Mouse (Mus musculus) ES-E14 (cell line): ENCODE results near the gene Tenm3. TPM values are rescaled to one million over a fixed set of nuclear protein-coding genes. Genes with fewer than 3 reads are reported as not detected.
A peak's percentile ranks its signal among the peaks of the same experiment; 100 is the strongest.

Experiments
- DNase-seq: peaks from one replicate; pipeline ENCODE4 v3.0.0-alpha.2; 2013; ENCODE audit warnings: low read depth, low spot score
- H3K27ac ChIP-seq: 2 replicates; pipeline ENCODE4 v1.5.1; 2012; ENCODE audit warnings: low read depth, mild to moderate bottlenecking, low read length, moderate library complexity, mixed read lengths; ENCODE audit not compliant: poor library complexity, insufficient read depth, severe bottlenecking
- H3K36me3 ChIP-seq: 2 replicates; pipeline ENCODE4 v1.6.1; 2012; ENCODE audit warnings: mild to moderate bottlenecking, low read length, moderate library complexity, mixed read lengths; ENCODE audit not compliant: control insufficient read depth, poor library complexity, insufficient read depth, severe bottlenecking
- H3K4me1 ChIP-seq, 2 experiments: fragments of 150-350 bp in 1 of 2; sonication (generic) in 1 of 2; 2 replicates each; pipeline ENCODE4 v1.6.1; 2012; ENCODE audit warnings: low read length in 2 of 2, mild to moderate bottlenecking in 1 of 2, mixed read lengths in 1 of 2; ENCODE audit not compliant: control insufficient read depth in 2 of 2, insufficient read depth in 2 of 2, poor library complexity in 1 of 2
- H3K4me3 ChIP-seq, 2 experiments: fragments of 150-350 bp in 1 of 2; sonication (generic) in 1 of 2; 2 replicates each; pipeline ENCODE4 v1.5.1; 2012; ENCODE audit warnings: low read length in 2 of 2, low read depth in 1 of 2, mild to moderate bottlenecking in 1 of 2, mixed read lengths in 1 of 2; ENCODE audit not compliant: insufficient read depth in 1 of 2, poor library complexity in 1 of 2, severe bottlenecking in 1 of 2
- H3K9ac ChIP-seq: 2 replicates; pipeline ENCODE4 v1.6.1; 2012; ENCODE audit warnings: low read depth, mild to moderate bottlenecking, low read length, mixed read lengths; ENCODE audit not compliant: poor library complexity, insufficient read depth, severe bottlenecking
- H3K9me3 ChIP-seq: fragments of 150-350 bp; sonication (generic); 2 replicates; pipeline ENCODE4 v1.6.1; 2012; ENCODE audit warnings: low read depth, mild to moderate bottlenecking, low read length; ENCODE audit not compliant: control insufficient read depth, insufficient read depth
- CHD2 ChIP-seq: IDR thresholded peaks from 2 replicates; pipeline ENCODE4 v1.6.1; 2014; ENCODE audit warnings: mild to moderate bottlenecking, low read depth, low read length, inconsistent platforms
- HCFC1 ChIP-seq: IDR thresholded peaks from 2 replicates; pipeline ENCODE4 v1.6.1; 2012; ENCODE audit warnings: low read length, inconsistent platforms, borderline replicate concordance; ENCODE audit not compliant: insufficient read depth
- MAFK ChIP-seq: IDR thresholded peaks from 2 replicates; pipeline ENCODE4 v1.6.1; 2014; ENCODE audit warnings: mild to moderate bottlenecking, low read depth, low read length, inconsistent platforms; ENCODE audit not compliant: insufficient read depth
- ZC3H11A ChIP-seq: IDR thresholded peaks from 2 replicates; pipeline ENCODE4 v1.6.1; 2012; ENCODE audit warnings: low read depth, mild to moderate bottlenecking, inconsistent platforms, low read length, borderline replicate concordance
- ZNF384 ChIP-seq: IDR thresholded peaks from 2 replicates; pipeline ENCODE4 v1.6.1; 2012; ENCODE audit warnings: low read depth, low read length, inconsistent platforms
- in situ Hi-C, 2 experiments: fragments of 600-800 bp; cut with MboI; formaldehyde crosslinking; loops; one replicate each; pipeline ENCODE4 v1.15.1; 2025; ENCODE audit warnings: low sequenced_read_pairs in 2 of 2, inconsistent platforms in 1 of 2; ENCODE audit not compliant: unreplicated experiment in 2 of 2
- total RNA-seq: library from RNA; depleted of rRNA; stranded (reverse); fragments of 300-350 nt; gene quantifications from 2 replicates; pipeline ENCODE4 v1.2.3, GENCODE M21; 2012

The Tenm3 gene
- total RNA-seq, 1 experiment, result 33.5 TPM

DNA sequence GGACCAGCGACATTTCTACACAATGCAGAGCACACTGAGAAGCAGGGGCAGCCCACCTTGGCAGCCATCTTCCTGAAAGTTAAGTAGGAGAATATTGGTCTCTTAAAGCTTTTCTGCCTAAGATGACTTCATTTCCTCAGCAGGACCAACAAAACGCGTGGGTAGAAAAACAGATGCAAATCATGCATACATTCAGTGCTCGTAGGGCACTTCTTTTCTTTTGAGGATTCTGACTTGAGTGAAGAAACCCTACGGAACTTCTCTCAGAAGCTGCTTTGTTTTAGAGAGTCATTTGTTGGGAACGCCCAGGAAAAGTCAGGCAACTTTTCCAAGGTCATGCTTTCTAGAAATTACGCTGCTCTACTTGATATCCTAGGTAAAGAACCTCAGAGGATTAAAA, 298.9 kb downstream of the Tenm3 start:
- no peak overlapping the region for H3K4me3 ChIP-seq
- 0 out of 2 replicates have a peak overlapping the region, but pooled peaks have one; percentile 28 for H3K27ac ChIP-seq
- DNase-seq, result no peak
- H3K9me3 ChIP-seq, result no peaks in the 10 kb centered on the region
- in situ Hi-C loops, result no loop called here
- TF ChIP-seq ZC3H11A (no peak), CHD2 (no peak), ZNF384 (no peak)
- peaks cover 6 to 18% of the 10 kb centered on the region in 2 experiments; a peak in 3 of 4 replicates for H3K4me1 ChIP-seq
- no peaks in the 10 kb centered on the region for H3K36me3 ChIP-seq
- H3K9ac ChIP-seq, result no peak overlapping the region; the same call in 1 of the 2 replicates

DNA sequence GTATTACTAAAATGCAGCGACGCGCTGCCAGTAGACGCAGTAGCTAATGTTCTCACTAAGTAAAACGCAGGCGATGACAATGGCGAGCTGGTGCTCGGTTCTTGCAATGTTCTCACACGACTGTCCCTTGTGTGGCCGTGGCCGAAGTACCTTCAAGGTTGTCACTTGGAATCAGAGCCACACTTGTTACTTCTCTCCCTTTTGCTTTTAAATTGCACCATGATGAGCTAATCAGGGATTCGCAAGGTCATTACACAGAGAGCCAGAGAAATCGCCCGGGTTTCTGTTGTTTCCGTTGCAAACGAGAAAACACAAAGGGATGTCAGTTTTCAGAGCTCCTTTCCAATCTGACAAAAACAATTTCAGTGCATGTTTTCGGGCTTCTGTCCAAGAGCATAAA, 301.6 kb downstream of the Tenm3 start:
- no peak for DNase-seq
- H3K4me3 ChIP-seq, result no peak overlapping the region
- H3K4me1 ChIP-seq, result peaks cover 4 to 12% of the 10 kb centered on the region in 2 experiments; a peak in 3 of 4 replicates
- no peaks in the 10 kb centered on the region for H3K36me3 ChIP-seq
- no peak for TF ChIP-seq HCFC1
- TF ChIP-seq ZNF384, result no peak
- TF ChIP-seq MAFK, result no peak
- TF ChIP-seq ZC3H11A, result no peak
- no peak for TF ChIP-seq CHD2
- H3K27ac ChIP-seq, result no peak overlapping the region
- no peaks in the 10 kb centered on the region for H3K9me3 ChIP-seq
- in situ Hi-C loops, result no loop called here
- H3K9ac ChIP-seq, result no peak overlapping the region

DNA sequence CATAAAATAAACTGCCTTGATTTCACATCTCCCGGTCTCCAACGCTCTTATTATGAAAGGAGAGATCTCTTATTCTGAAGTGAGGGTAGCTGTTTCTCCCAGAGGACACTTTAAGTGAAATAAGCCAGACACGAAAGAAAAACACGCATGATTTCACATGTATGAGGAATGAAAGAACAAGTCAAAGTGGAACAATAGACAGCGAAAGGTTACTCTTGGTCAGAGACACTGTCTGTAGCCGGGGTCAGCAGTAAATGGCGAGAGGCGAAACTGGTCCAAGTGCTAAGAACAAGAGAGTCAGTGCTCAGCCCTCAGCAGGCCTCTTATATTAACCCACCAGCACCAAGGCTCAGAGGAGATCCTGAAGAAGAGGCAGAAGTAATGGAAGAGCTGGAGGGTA, 302.9 kb downstream of the Tenm3 start:
- no peak for DNase-seq
- H3K4me3 ChIP-seq, result no peak overlapping the region
- no peak overlapping the region for H3K9ac ChIP-seq
- in situ Hi-C loops, result no loop called here
- H3K27ac ChIP-seq, result no peak overlapping the region
- H3K36me3 ChIP-seq, result no peaks in the 10 kb centered on the region
- no peaks in the 10 kb centered on the region for H3K9me3 ChIP-seq
- no peak for TF ChIP-seq MAFK
- TF ChIP-seq CHD2, result no peak
- no peak for TF ChIP-seq ZC3H11A
- no peak for TF ChIP-seq ZNF384
- peaks cover 4 to 12% of the 10 kb centered on the region in 2 experiments; a peak in 3 of 4 replicates for H3K4me1 ChIP-seq

DNA sequence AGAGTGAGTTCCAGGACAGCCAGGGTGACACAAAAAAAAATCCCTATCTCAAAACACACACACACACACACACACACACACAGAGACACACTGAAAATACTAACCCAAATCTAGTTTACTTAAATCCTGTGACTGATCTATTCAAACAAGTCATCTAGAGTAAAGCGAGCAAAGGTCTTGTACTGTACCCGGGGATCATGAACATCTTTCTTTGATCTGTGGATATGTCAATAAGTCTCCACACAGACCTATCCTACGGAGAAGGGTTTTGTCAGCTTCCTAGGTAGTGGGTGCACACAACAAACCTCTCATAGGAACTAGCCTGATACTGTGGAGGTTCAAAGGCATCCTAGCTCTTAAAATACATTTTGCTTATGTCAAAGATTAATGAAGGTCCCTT, 307.9 kb downstream of the Tenm3 start:
- TF ChIP-seq ZC3H11A (no peak), MAFK (no peak), HCFC1 (no peak), CHD2 (no peak), ZNF384 (no peak)
- H3K4me1 ChIP-seq, result peaks cover 0 to 3% of the 10 kb centered on the region in 2 experiments; a peak in 1 of 4 replicates
- no peak overlapping the region for H3K9ac ChIP-seq
- no peaks in the 10 kb centered on the region for H3K36me3 ChIP-seq
- in situ Hi-C loops, result no loop called here
- H3K9me3 ChIP-seq, result no peaks in the 10 kb centered on the region
- DNase-seq, result no peak
- no peak overlapping the region for H3K4me3 ChIP-seq
- H3K27ac ChIP-seq, result no peak overlapping the region

DNA sequence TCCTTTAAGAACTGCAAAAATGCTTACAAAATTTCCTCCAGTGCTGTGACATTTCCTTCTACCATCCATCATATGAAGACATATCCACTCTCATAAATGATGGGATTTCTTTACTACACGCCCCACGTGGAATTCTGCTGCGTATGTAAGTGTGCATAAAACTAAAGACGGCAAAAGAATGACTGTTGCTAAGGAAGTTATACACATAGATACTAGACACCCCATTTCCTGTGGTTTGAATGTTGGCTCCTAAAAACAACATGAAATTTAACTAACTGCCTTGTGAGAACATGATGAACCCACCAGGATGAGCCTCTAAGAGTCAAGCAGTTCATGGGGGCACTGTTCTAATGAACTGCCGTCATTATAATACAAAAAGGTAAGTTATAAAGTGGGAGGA, 312.0 kb downstream of the Tenm3 start:
- Histone ChIP-seq H3K4me3 (no peak overlapping the region), H3K4me1 (no peaks in the 10 kb centered on the region), H3K9me3 (no peaks in the 10 kb centered on the region), H3K27ac (no peak overlapping the region), H3K9ac (no peak overlapping the region), H3K36me3 (no peaks in the 10 kb centered on the region)
- no peak for DNase-seq
- TF ChIP-seq ZNF384 (no peak), CHD2 (no peak), HCFC1 (no peak)
- in situ Hi-C loops, result no loop called here
